Mouse (Mus musculus) limb, embryonic 14.5 days (tissue): ENCODE data around the gene Fgd3. TPM values are rescaled to one million over a fixed set of nuclear protein-coding genes. Genes with fewer than 3 reads are reported as not detected.

Source experiments
- ATAC-seq: fragments of 200-750 bp; cut with Nextera tagmentation; 2 replicates; pipeline ENCODE4 v1.8.0; 2017; ENCODE audit warnings: low read depth, moderate number of reproducible peaks, moderate TSS enrichment; ENCODE audit not compliant: low FRiP score
- DNase-seq: peaks from one replicate; pipeline ENCODE4 v3.0.0-alpha.2; 2015; ENCODE audit warnings: low spot score
- H3K27ac ChIP-seq: fragments of 300-500 bp; sonication (generic); replicated peaks from 2 replicates; pipeline ENCODE4 v1.5.1; 2014; ENCODE audit warnings: low read depth, mild to moderate bottlenecking, low read length, moderate library complexity, mixed read lengths
- H3K27me3 ChIP-seq: fragments of 300-500 bp; sonication (generic); 2 replicates; pipeline ENCODE4 v1.6.1; 2014; ENCODE audit warnings: low read length, mixed read lengths; ENCODE audit not compliant: control insufficient read depth, insufficient read depth
- H3K36me3 ChIP-seq: fragments of 300-500 bp; sonication (generic); 2 replicates; pipeline ENCODE4 v1.6.1; 2014; ENCODE audit warnings: mild to moderate bottlenecking, low read length, moderate library complexity, mixed read lengths; ENCODE audit not compliant: control insufficient read depth, insufficient read depth
- H3K4me1 ChIP-seq: fragments of 300-500 bp; sonication (generic); 2 replicates; pipeline ENCODE4 v1.6.1; 2014; ENCODE audit warnings: antibody characterized with exemption, low read length, mixed read lengths; ENCODE audit not compliant: control insufficient read depth, insufficient read depth
- H3K4me2 ChIP-seq: fragments of 300-500 bp; sonication (generic); replicated peaks from 2 replicates; pipeline ENCODE4 v1.6.1; 2014; ENCODE audit warnings: low read depth, mild to moderate bottlenecking, low read length, moderate library complexity; ENCODE audit not compliant: severe bottlenecking
- H3K4me3 ChIP-seq: fragments of 300-500 bp; sonication (generic); replicated peaks from 2 replicates; pipeline ENCODE4 v1.5.1; 2014; ENCODE audit warnings: low read length
- H3K9ac ChIP-seq: fragments of 300-500 bp; sonication (generic); 2 replicates; pipeline ENCODE4 v1.6.1; 2014; ENCODE audit warnings: mild to moderate bottlenecking, low read depth, low read length, moderate library complexity; ENCODE audit not compliant: severe bottlenecking
- H3K9me3 ChIP-seq: fragments of 300-500 bp; sonication (generic); 2 replicates; pipeline ENCODE4 v1.6.1; 2016; ENCODE audit warnings: low read length; ENCODE audit not compliant: control insufficient read depth
- POLR2A ChIP-seq: fragments of 200-500 bp; IDR thresholded peaks from 2 replicates; pipeline ENCODE4 v1.8.0; 2012; ENCODE audit warnings: inconsistent platforms, mild to moderate bottlenecking, moderate library complexity, borderline replicate concordance; ENCODE audit not compliant: insufficient read depth, insufficient read length; ENCODE audit errors: extremely low read depth
- WGBS: fragments of 180-500 bp; shearing (Covaris S2); extraction: QIAGEN DNeasy Blood & Tissue Kit; methylation state at CpG from one replicate; pipeline ENCODE4 v1.1.7; 2014; 5-methylcytosine and 5-hydroxymethylcytosine counted together
- polyA plus RNA-seq, 2 experiments: library from polyadenylated mRNA; depleted of rRNA in 1 of 2; stranded (reverse) in 1 of 2; unstranded in 1 of 2; fragments of >200 nt; fragmentation: Nextera tagmentation in 1 of 2; extraction: Ambion mirVana in 1 of 2; gene quantifications; 2 replicates each; pipeline versions ENCODE4 v1.2.1 to v1.2.3; 2012 to 2014

Fgd3 gene
- polyA plus RNA-seq, 2 experiments = 0.78 to 1.2 TPM

- 65% methylated on average over 5 of the region's 5 CpGs for WGBS
- Histone ChIP-seq H3K4me2 (no peak overlapping the region), H3K9me3 (no peaks in the 10 kb centered on the region), H3K36me3 (no peaks in the 10 kb centered on the region), H3K9ac (no peak overlapping the region), H3K27ac (no peak overlapping the region), H3K4me3 (no peak overlapping the region), H3K27me3 (no peaks in the 10 kb centered on the region), H3K4me1 (no peaks in the 10 kb centered on the region; the same call in 1 of the 2 replicates)
- no peak for TF ChIP-seq POLR2A
- ATAC-seq (no peak), DNase-seq (no peak)
Observed at GRCm38 (mm10) chr13:49271831-49272765, 48.0 kb downstream of the Fgd3 start.

- no peak for ATAC-seq
- 83% methylated on average over 8 of the region's 8 CpGs for WGBS
Observed at GRCm38 (mm10) chr13:49270500-49270899, 49.6 kb downstream of the Fgd3 start.

GRCm38 (mm10) chr13:49267645-49268044 lies 52.5 kb downstream of the Fgd3 start:
- ATAC-seq (no peak), DNase-seq (no peak)
- H3K27ac ChIP-seq = no peak overlapping the region
- no peak overlapping the region for H3K4me3 ChIP-seq
- no peak for TF ChIP-seq POLR2A
- no peaks in the 10 kb centered on the region for H3K27me3 ChIP-seq
- H3K9ac ChIP-seq = no peak overlapping the region
- no peaks in the 10 kb centered on the region; the same call in 1 of the 2 replicates for H3K4me1 ChIP-seq
- H3K4me2 ChIP-seq = no peak overlapping the region
- no peaks in the 10 kb centered on the region for H3K36me3 ChIP-seq
- H3K9me3 ChIP-seq = no peaks in the 10 kb centered on the region
- 56% methylated on average over 2 of the region's 2 CpGs for WGBS

More at GRCm38 (mm10) chr13:49270500-49270899, 49.6 kb downstream of the Fgd3 start:
- no peak overlapping the region for H3K4me2 ChIP-seq
- no peak overlapping the region for H3K4me3 ChIP-seq
- DNase-seq = no peak
- no peak overlapping the region for H3K9ac ChIP-seq
- TF ChIP-seq POLR2A = no peak
- H3K9me3 ChIP-seq = no peaks in the 10 kb centered on the region
- H3K27me3 ChIP-seq = no peaks in the 10 kb centered on the region
- no peak overlapping the region for H3K27ac ChIP-seq
- no peaks in the 10 kb centered on the region for H3K36me3 ChIP-seq
- H3K4me1 ChIP-seq = no peaks in the 10 kb centered on the region; the same call in 1 of the 2 replicates

- no peak overlapping the region for H3K4me3 ChIP-seq
- no peaks in the 10 kb centered on the region for H3K9me3 ChIP-seq
- H3K27me3 ChIP-seq = no peaks in the 10 kb centered on the region
- TF ChIP-seq POLR2A = no peak
- H3K27ac ChIP-seq = no peak overlapping the region
- H3K36me3 ChIP-seq = no peaks in the 10 kb centered on the region
- 0 out of 2 replicates have a peak, but pooled peaks cover 2% of the 10 kb centered on the region for H3K4me1 ChIP-seq
- DNase-seq (no peak), ATAC-seq (no peak)
- 48% methylated on average over 15 of the region's 15 CpGs for WGBS
- H3K9ac ChIP-seq = no peak overlapping the region
- no peak overlapping the region for H3K4me2 ChIP-seq
Observed at GRCm38 (mm10) chr13:49260036-49260722, 59.9 kb downstream of the Fgd3 start.

- DNase-seq (no peak), ATAC-seq (no peak)
- Histone ChIP-seq H3K4me2 (no peak overlapping the region), H3K9ac (no peak overlapping the region), H3K27ac (no peak overlapping the region), H3K36me3 (no peaks in the 10 kb centered on the region), H3K27me3 (no peaks in the 10 kb centered on the region), H3K4me3 (no peak overlapping the region), H3K9me3 (no peaks in the 10 kb centered on the region), H3K4me1 (0 out of 2 replicates have a peak, but pooled peaks cover 2% of the 10 kb centered on the region)
- no peak for TF ChIP-seq POLR2A
- 73% methylated on average over 3 of the region's 3 CpGs for WGBS
Observed at GRCm38 (mm10) chr13:49257819-49258313, 62.2 kb downstream of the Fgd3 start.
